Mouse (Mus musculus) CH12.LX (cell line): ENCODE data around the gene Olfr1015.

Experiments used
- CTCF ChIP-seq, 2 experiments: IDR thresholded peaks in 1 of 2; conservative IDR thresholded peaks in 1 of 2; 2 replicates each; pipeline ENCODE4 v1.5.1; 2011 to 2012; ENCODE audit warnings: low read depth in 2 of 2, low read length in 2 of 2, improper control_type of control experiment in 1 of 2, inconsistent platforms in 1 of 2, mild to moderate bottlenecking in 1 of 2, moderate library complexity in 1 of 2
- ELF1 ChIP-seq: IDR thresholded peaks from 2 replicates; pipeline ENCODE4 v1.6.1; 2014; ENCODE audit warnings: low read depth, mild to moderate bottlenecking, inconsistent platforms, low read length, improper control_type of control experiment
- EP300 ChIP-seq: IDR thresholded peaks from 2 replicates; pipeline ENCODE4 v1.6.1; 2011; ENCODE audit warnings: low read length, improper control_type of control experiment
- ETS1 ChIP-seq: conservative IDR thresholded peaks from 2 replicates; pipeline ENCODE4 v1.6.1; 2012; ENCODE audit warnings: low read depth, mild to moderate bottlenecking, inconsistent platforms, low read length, improper control_type of control experiment, moderate library complexity
- JUND ChIP-seq: conservative IDR thresholded peaks from 2 replicates; pipeline ENCODE4 v1.6.1; 2011; ENCODE audit warnings: low read depth, low read length, improper control_type of control experiment
- MAZ ChIP-seq: IDR thresholded peaks from 2 replicates; pipeline ENCODE4 v1.6.1; 2012; ENCODE audit warnings: low read depth, mild to moderate bottlenecking, inconsistent platforms, low read length, improper control_type of control experiment, moderate library complexity
- POLR2A ChIP-seq: IDR thresholded peaks from 2 replicates; pipeline ENCODE4 v1.6.1; 2011; ENCODE audit warnings: low read depth, mild to moderate bottlenecking, improper control_type of control experiment, low read length
- RAD21 ChIP-seq: IDR thresholded peaks from 2 replicates; pipeline ENCODE4 v1.6.1; 2011; ENCODE audit warnings: low read depth, mild to moderate bottlenecking, low read length, improper control_type of control experiment, moderate library complexity
- ZC3H11A ChIP-seq: IDR thresholded peaks from 2 replicates; pipeline ENCODE4 v1.6.1; 2012; ENCODE audit warnings: low read depth, mild to moderate bottlenecking, inconsistent platforms, low read length, improper control_type of control experiment

- TF ChIP-seq POLR2A: no peak
- no peak for TF ChIP-seq CTCF (conservative IDR thresholded peaks at IDR 0.05 in 1 of 2, IDR thresholded peaks at IDR 0.05 in 1 of 2; ENCODE audit: low read depth in 2 of 2, low read length in 2 of 2)
- TF ChIP-seq ETS1: no peak
- no peak for TF ChIP-seq JUND
- TF ChIP-seq MAZ: no peak
- TF ChIP-seq EP300: no peak
- no peak for TF ChIP-seq ELF1
- TF ChIP-seq RAD21: no peak
- TF ChIP-seq ZC3H11A: no peak
These were observed 15.0 kb upstream of the Olfr1015 start, which contains the start of gene Olfr1013 for GRCm38 (mm10) chr2:85766798-85767197.
